Mouse (Mus musculus) urinary bladder, adult 18-20 months (tissue): Measurements from ENCODE around the gene Chaf1b.

Source experiments
- DNase-seq, 2 experiments: peaks; one replicate each; pipeline ENCODE4 v3.0.0; 2022; ENCODE audit warnings: low spot score in 2 of 2, mixed read lengths in 2 of 2

The Chaf1b gene

GRCm38 (mm10) chr16:93912808-93913207, 29.1 kb downstream of the Chaf1b start:
- no peak for DNase-seq

- DNase-seq, result no peak
Measured at GRCm38 (mm10) chr16:93913881-93914576, 30.3 kb downstream of the Chaf1b start.

GRCm38 (mm10) chr16:93915338-93915849, 31.7 kb downstream of the Chaf1b start:
- peak in 1 of 2 experiments; percentile 26 for DNase-seq

DNA sequence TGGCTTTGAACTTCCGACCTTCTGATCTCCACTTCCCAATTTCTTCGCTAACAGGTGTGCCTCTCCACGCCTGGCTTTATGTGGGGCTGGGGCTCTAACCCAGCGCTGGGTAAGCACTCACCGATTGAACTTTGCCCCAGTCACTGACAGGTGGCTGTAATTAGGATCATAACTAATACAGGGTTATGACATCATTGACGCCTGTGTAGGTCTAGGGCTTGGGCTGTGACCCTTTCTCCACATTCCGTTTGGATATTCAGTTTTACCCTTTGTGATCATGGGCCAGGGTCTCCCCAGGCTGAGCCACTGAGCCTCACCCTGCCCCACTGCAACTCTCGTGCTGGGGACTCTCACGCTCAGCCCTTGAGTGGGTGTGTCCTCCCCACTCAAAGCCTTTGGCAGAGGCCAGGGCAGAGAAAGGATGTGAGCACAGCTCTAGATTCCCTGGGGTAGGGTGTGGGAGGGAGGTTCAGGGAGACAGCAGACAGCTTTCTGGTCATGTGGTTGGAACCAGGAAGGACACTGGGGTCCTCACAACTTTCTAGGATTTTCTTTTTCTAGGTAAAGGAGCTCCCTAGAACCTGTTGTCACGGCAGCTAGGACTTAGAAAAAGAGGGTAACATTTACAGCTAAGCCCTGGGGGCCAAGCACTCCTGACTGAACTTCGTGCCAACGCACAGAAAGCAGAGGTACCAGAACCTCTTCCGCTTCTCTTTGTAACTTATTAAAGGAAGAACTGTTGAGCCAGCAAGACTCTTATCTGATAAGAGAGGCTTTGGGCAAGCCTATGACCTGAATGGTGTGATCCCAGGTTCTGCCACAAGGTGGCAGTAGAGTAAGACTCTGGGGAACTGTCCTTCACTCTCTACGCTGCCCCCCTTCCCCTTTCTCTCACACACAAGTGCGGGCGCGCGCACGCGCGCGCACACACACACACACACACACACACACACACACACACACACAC, 34.3 kb downstream of the Chaf1b start:
- peak; percentile 61 to 75 for DNase-seq

DNA sequence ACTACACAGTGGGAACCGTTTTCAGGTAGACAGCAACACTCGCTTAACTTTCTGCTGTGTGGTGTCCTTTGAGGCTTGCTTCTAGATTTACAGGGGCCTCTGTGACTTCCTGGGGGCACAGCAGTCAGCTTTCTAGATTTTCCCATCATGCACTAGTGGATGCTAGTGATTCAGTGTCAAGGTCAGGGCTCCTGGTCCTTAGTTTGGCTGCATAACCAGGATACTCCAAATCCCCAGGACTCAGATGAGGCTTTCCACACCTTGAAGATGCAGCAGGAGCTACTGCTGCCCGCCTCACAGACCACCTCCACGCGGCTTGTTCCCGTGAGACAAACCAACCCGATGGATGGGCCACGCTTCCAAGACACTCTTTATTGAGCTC, 35.0 kb downstream of the Chaf1b start:
- DNase-seq, result no peak

GRCm38 (mm10) chr16:93919189-93919588, 35.5 kb downstream of the Chaf1b start:
- DNase-seq, result no peak

GRCm38 (mm10) chr16:93920673-93921072, 37.0 kb downstream of the Chaf1b start:
- no peak for DNase-seq

DNA sequence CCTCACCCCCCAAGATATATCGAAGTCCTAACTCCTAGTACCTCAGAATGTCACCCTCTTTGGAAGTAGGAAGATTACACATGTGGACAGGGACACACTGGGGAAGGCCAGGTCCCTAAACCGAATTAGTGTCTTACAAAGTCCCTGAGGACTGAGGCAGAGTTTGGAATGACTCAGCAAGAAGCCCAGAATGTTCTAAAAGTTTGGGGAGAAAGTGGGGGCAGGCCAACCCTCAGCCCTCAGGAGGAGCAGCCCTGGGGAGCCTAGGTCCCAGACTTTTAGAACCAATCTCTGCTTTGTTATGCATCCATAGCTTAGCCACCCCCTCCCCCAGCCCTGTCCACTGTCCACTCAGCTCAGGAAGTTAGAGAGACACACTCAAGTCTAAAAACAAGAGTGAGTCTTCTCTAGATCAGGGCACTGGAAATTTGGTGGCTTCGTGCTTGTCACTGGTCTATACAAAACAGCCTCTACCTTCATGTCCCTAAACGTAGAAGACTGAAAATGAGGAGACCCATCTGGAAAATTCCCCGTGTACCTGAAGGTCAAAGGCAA, 39.2 kb downstream of the Chaf1b start:
- DNase-seq, result no peak

DNA sequence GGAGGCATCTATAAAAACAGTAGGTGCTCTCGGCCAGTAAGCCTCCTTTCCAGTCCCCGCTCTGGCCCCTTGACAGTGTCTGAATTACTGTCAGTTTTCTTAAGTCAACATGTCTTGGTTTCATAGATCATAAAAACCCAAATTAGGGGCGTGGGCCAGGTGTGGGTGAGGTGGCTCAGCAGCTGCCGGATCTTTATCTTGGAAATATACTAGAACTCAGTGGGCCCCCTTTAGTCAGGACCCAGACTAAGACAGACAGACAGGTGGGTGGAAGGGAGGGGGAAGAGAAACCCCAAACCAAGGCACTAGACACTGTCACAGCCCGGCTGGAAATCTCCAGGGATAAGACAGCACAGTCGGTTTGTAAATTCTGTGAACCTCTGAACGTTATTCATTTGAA, 40.1 kb downstream of the Chaf1b start:
- DNase-seq, result no peak

DNA sequence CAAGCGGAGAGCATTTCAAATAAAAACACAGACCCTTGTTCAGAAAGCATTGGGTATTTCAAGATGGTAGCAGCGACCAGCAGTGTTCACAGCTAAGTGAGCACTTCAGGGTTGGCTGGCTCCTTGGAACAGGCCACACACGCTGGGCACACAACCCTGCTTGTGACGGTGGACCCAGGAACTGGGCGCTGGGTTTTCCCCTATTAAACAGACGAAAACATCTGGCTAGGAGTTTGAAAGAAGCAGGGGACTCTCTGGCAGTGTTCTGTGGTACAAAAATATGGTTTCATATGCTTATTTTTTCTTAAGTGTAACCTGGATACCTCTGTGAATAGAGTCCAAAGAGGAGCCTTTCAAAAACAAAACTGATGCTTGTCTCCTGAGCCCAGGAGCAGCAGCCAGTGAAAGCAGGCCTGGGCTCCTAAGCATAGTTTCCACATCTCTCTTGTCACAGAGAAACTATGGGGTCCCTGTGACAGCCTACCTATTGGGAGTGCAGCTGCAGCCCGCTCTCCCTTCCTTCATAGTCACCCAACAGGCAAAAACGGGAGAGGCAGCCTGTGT, 42.1 kb downstream of the Chaf1b start:
- DNase-seq, result no peak

GRCm38 (mm10) chr16:93929370-93930032, 45.8 kb downstream of the Chaf1b start:
- DNase-seq, result no peak

DNA sequence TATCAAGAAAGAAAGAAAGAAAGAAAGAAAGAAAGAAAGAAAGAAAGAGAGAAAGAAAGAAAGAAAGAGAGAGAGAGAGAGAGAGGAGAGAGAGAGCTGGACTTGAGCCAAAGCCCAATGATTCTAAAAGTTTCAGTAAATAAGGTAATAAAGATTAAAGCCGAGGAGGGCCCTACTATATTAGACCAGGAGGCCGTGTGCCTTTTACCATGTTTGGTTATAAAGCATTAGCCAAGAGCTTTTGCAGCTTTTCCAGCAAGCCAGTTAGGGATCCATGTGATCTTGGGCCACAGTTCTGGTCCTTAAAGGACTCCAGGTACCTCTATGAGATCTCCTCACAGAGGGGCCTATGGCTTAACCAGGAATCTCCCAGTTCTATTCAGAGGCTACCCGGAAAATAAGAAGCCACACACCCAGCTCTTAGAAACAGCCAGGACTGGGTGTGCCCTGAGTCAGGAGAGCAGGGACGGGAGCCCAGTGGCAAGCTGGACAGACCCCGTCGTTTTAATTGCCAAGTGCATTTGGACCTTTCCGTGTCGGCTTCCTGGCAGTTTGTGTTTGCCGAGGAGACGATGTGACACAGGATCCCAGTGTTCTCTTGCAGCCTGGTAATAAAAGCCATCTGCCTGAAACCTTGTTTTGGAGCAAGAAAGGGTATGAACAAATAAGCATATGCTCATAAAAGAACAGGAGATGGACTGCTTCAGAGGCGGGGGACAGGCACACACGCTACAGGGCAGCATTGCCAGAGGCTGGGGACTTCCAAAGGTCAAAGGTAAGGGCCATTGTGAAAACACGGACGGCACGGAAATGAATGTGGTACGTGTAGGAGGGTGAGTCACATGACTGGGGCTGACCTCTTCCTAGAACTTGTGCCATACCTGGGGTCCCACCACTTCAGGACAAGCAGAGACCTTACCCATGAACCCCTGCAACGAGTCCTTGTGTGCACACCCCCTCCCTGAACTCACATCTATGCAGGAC, 48.8 kb downstream of the Chaf1b start:
- no peak for DNase-seq

DNA sequence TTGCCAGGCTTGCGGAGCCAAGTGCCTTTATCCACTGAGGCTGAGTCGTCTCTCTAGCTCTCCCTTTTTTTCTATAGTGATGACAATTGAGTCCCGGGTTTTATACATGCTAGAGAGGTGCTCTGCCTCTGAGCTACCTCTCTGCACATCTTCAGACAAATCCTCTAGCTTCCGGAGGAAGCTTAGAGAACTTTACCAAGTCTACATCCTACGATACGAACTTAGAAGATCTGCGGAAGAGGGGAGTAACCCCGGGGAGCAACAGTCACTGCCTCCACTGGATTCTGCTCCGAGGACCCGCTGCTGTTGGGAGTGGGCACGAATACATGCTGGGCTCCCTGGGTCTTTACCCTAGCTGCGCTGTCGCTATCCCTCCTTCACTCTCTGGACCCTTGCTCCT, 50.9 kb downstream of the Chaf1b start:
- no peak for DNase-seq

- DNase-seq, result no peak
Measured at GRCm38 (mm10) chr16:93935009-93935408, 51.3 kb downstream of the Chaf1b start.

DNA sequence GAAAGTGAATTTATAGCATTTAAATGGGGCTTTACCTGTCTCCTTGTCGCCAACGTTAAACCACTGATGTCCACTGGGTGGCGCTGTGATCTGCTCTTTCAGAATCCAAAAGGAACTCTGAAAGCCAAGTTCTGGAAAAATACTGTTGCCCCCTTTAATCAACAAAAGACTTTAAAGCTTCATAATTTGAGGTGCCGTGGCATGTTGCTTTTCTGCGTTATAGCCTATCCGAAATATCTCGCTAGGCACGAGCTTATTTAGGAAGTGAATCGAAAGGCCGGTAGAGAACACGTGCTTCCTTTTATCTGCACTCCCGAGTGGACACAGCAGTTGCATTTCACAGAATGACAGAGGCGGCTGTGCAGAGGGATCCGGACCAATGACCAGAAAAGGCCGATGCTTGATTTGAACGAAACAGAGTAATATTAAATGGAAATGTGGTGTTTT, 54.7 kb downstream of the Chaf1b start:
- DNase-seq, result peak; percentile 27 to 57

- DNase-seq, result no peak
Measured at GRCm38 (mm10) chr16:93939961-93940360, 56.3 kb downstream of the Chaf1b start.

- DNase-seq, result no peak
Measured at GRCm38 (mm10) chr16:93941781-93942567, 58.3 kb downstream of the Chaf1b start.

GRCm38 (mm10) chr16:93942796-93943502, 59.2 kb downstream of the Chaf1b start:
- DNase-seq, result no peak

DNA sequence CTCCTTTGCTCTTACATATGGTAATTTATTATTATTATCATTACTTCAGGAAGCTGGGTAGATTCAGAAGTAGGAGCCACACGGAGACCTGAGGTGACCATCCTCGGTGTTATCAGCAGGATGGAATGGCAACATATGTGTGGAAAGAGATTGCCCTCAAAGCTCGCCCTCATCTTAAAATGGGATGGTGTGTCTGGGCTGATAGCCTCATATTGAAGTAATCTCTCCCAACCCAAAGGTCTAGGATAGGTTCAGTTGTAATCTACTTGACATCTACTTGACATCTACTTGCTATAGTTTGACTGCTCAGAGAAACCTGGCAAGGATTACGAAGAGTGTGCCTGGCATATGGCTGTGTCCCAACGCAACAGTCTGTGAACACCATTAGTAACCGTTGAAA, 60.6 kb downstream of the Chaf1b start:
- no peak for DNase-seq
